Mouse (Mus musculus): Measurements from ENCODE around the gene Gm21083. TPM values are rescaled to one million over a fixed set of nuclear protein-coding genes. Genes with fewer than 3 reads are reported as not detected.
A peak's percentile ranks its signal among the peaks of the same experiment; 100 is the strongest.
"Not testable (repeated sequence)": the region's sequence is repeated elsewhere in the genome, so short reads cannot be mapped to it uniquely, and the experiment has no call there.

Gene Gm21083
- total RNA-seq, 2 experiments from 2014 or later = not detected

- DNase-seq (ENCODE audit: low spot score in 2 of 2) = not testable (repeated sequence)
Observed at GRCm38 (mm10) chr5:15628136-15628535, 51.0 kb downstream of the Gm21083 start.

- DNase-seq (ENCODE audit: low spot score in 2 of 2) = peak; percentile 26 to 27
Observed at GRCm38 (mm10) chr5:15630068-15630467, 52.9 kb downstream of the Gm21083 start.

Other genes with a start within 250 kb of the Gm21083 start
- not detected for gene Gm21149, start 100.8 kb upstream of the Gm21083 start, total RNA-seq (2021)
- gene Gm21190, start 48.1 kb upstream of the Gm21083 start, total RNA-seq (2021) = not detected
- gene Speer4d, start 41.7 kb downstream of the Gm21083 start, total RNA-seq (2021) = not detected
- not detected for gene 4930572O03Rik, start 79.7 kb downstream of the Gm21083 start, total RNA-seq (2021)
- gene Speer4c, start 136.9 kb downstream of the Gm21083 start, total RNA-seq (2021) = not detected